Mouse (Mus musculus): ENCODE data around the gene Rhbdl3. TPM values are rescaled to one million over a fixed set of nuclear protein-coding genes. Genes with fewer than 3 reads are reported as not detected.

Gene Rhbdl3
- polyA plus RNA-seq (2015; fragmentation: Nextera tagmentation; extraction: Ambion mirVana), result 0.16 and 0.22 TPM in 2 replicates

- Histone ChIP-seq H3K9me3 (replicated peaks) (no peaks in the 10 kb centered on the region), H3K36me3 (replicated peaks) (no peaks in the 10 kb centered on the region), H3K9ac (no peak within 1 kb of the TSS), H3K4me2 (peak within 1 kb of the TSS; percentile 71), H3K4me1 (replicated peaks) (peaks cover 23% of the 10 kb centered on the region), H3K27ac (replicated peaks) (no peak within 1 kb of the TSS), H3K4me3 (replicated peaks) (peak within 1 kb of the TSS; percentile 50), H3K27me3 (peaks cover 78% of the 10 kb centered on the region)
- no peak for ATAC-seq (ENCODE audit: insufficient read depth)
- under 1% methylated on average over 70 of the region's 81 CpGs for WGBS (ENCODE audit: insufficient replicate concordance)
Measured at GRCm38 (mm10) chr11:80300551-80301315, at the start of gene Rhbdl3. Gene Rhbdl3, plus strand, starts transcription at chr11:80300912.

DNA sequence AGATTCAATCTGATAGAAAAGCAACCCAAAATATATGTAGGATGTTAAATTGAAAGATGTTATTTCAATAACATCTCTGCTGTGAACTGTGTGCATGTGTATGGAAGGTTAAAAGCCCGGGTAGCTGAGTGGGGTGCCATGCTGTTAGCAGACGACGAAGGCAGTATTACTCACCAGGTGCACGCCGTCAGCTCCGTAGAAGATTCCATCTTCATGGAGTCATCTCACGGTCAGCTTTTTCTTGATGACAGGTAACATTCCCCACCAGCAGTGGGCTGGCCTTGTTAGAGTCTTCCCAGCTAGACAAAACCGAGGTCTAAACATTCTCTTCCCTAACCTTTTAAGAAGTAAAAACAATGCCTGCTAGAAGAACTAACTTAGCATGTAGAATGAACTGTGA is 36.6 kb upstream of the Rhbdl3 start:
- H3K27me3 ChIP-seq, result no peaks in the 10 kb centered on the region
- no peaks in the 10 kb centered on the region for H3K4me1 ChIP-seq (replicated peaks)
- no peaks in the 10 kb centered on the region for H3K9me3 ChIP-seq (replicated peaks)
- no peak for ATAC-seq (ENCODE audit: insufficient read depth)
- H3K4me3 ChIP-seq (replicated peaks), result no peak overlapping the region
- H3K36me3 ChIP-seq (replicated peaks), result peaks cover 45% of the 10 kb centered on the region
- WGBS (ENCODE audit: insufficient replicate concordance), result 80% methylated on average over 8 of the region's 8 CpGs
- H3K27ac ChIP-seq (replicated peaks), result no peak overlapping the region
- no peak overlapping the region for H3K9ac ChIP-seq
- no peak overlapping the region for H3K4me2 ChIP-seq

GRCm38 (mm10) chr11:80271096-80271495 is 29.6 kb upstream of the Rhbdl3 start:
- Histone ChIP-seq H3K27ac (replicated peaks) (no peak overlapping the region), H3K4me3 (replicated peaks) (no peak overlapping the region), H3K36me3 (replicated peaks) (peaks cover 10% of the 10 kb centered on the region), H3K27me3 (no peaks in the 10 kb centered on the region), H3K4me1 (replicated peaks) (no peaks in the 10 kb centered on the region), H3K9me3 (replicated peaks) (no peaks in the 10 kb centered on the region), H3K4me2 (no peak overlapping the region), H3K9ac (no peak overlapping the region)
- WGBS (ENCODE audit: insufficient replicate concordance), result 61% methylated on average over 5 of the region's 5 CpGs
- ATAC-seq (ENCODE audit: insufficient read depth), result no peak

DNA sequence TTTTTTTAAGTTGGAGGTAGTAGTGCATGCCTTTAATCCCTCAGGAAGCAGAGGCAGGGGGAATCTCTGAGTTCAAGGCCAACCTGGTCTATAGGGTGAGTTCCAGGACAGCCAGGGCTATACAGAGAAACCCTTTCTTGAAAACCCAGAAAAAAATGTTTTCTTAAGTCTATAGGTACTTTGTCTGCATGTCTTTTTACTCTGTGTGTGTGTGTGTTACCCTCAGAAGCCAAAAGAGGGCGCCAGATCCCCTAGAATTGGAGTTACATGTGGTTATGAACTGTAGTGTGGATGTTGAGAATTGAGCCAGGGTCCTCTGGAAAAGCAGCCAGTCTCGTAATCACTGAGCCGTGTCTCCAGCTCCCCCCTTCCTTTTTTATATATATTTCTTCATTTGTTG is 25.7 kb upstream of the Rhbdl3 start:
- Histone ChIP-seq H3K9me3 (replicated peaks) (no peaks in the 10 kb centered on the region), H3K4me1 (replicated peaks) (no peaks in the 10 kb centered on the region), H3K4me3 (replicated peaks) (no peak overlapping the region), H3K36me3 (replicated peaks) (no peaks in the 10 kb centered on the region), H3K27ac (replicated peaks) (no peak overlapping the region), H3K9ac (no peak overlapping the region), H3K4me2 (no peak overlapping the region), H3K27me3 (no peaks in the 10 kb centered on the region)
- no peak for ATAC-seq (ENCODE audit: insufficient read depth)
- 56% methylated on average over 3 of the region's 3 CpGs for WGBS (ENCODE audit: insufficient replicate concordance)

GRCm38 (mm10) chr11:80278054-80278453 is 22.7 kb upstream of the Rhbdl3 start:
- WGBS (ENCODE audit: insufficient replicate concordance), result 54% methylated on average over 2 of the region's 2 CpGs
- no peak for ATAC-seq (ENCODE audit: insufficient read depth)
- Histone ChIP-seq H3K9ac (no peak overlapping the region), H3K4me1 (replicated peaks) (no peaks in the 10 kb centered on the region), H3K27me3 (no peaks in the 10 kb centered on the region), H3K27ac (replicated peaks) (no peak overlapping the region), H3K4me2 (no peak overlapping the region), H3K9me3 (replicated peaks) (no peaks in the 10 kb centered on the region), H3K4me3 (replicated peaks) (no peak overlapping the region), H3K36me3 (replicated peaks) (no peaks in the 10 kb centered on the region)

- no peak for ATAC-seq (ENCODE audit: insufficient read depth)
- no peaks in the 10 kb centered on the region for H3K36me3 ChIP-seq (replicated peaks)
Measured at GRCm38 (mm10) chr11:80283786-80284185, 16.9 kb upstream of the Rhbdl3 start.

DNA sequence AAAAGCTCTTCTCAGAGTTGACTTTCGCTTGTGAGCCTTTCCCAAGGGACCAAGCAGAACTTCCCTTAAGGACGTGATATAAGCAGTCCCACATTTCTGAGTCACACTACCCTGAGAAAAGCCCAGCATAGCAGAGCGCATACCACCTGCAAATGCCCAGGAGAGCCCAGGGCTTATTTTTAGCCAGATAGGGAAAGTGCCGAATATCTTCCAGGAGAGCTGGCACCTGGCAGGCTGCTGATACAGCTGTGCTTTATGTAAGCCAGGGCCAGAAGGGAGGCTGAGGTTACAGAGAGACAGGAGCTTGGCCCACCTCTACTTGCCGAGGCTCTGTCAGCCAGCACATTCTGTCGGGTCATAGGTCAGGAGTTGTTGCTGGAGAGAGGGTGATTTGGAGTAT is 16.1 kb upstream of the Rhbdl3 start:
- H3K9me3 ChIP-seq (replicated peaks), result no peaks in the 10 kb centered on the region
- no peak overlapping the region for H3K4me2 ChIP-seq
- H3K9ac ChIP-seq, result no peak overlapping the region
- no peak overlapping the region for H3K4me3 ChIP-seq (replicated peaks)
- ATAC-seq (ENCODE audit: insufficient read depth), result no peak
- peaks cover 5% of the 10 kb centered on the region for H3K27me3 ChIP-seq
- 42% methylated on average over 6 of the region's 6 CpGs for WGBS (ENCODE audit: insufficient replicate concordance)
- H3K27ac ChIP-seq (replicated peaks), result no peak overlapping the region
- no peaks in the 10 kb centered on the region for H3K4me1 ChIP-seq (replicated peaks)
- no peaks in the 10 kb centered on the region for H3K36me3 ChIP-seq (replicated peaks)

More at GRCm38 (mm10) chr11:80283786-80284185, 16.9 kb upstream of the Rhbdl3 start:
- H3K4me2 ChIP-seq, result no peak overlapping the region
- WGBS (ENCODE audit: insufficient replicate concordance), result 71% methylated on average over 3 of the region's 3 CpGs
- no peaks in the 10 kb centered on the region for H3K4me1 ChIP-seq (replicated peaks)
- H3K27ac ChIP-seq (replicated peaks), result no peak overlapping the region
- H3K27me3 ChIP-seq, result no peaks in the 10 kb centered on the region; the same call in 1 of the 2 replicates
- no peak overlapping the region for H3K4me3 ChIP-seq (replicated peaks)
- H3K9ac ChIP-seq, result no peak overlapping the region
- no peaks in the 10 kb centered on the region for H3K9me3 ChIP-seq (replicated peaks)

DNA sequence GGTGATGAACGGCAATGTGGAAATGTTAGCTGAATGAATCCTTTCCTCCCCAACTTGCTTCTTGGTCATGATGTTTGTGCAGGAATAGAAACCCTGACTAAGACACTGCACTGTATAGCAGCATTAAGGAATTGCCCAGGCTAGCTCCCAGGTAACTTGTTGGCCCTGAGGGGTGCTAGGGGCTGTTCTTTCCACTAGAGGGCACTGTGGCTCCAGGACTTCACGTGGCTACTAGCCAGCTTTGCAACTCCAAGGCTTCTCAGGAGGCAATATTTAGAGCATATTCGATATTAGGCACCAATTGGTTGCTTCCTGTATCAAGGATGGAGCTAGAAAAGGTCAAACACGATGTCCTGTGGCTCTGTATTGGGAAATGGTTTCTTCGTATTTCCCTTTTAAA is 13.6 kb upstream of the Rhbdl3 start:
- no peak overlapping the region for H3K27ac ChIP-seq (replicated peaks)

DNA sequence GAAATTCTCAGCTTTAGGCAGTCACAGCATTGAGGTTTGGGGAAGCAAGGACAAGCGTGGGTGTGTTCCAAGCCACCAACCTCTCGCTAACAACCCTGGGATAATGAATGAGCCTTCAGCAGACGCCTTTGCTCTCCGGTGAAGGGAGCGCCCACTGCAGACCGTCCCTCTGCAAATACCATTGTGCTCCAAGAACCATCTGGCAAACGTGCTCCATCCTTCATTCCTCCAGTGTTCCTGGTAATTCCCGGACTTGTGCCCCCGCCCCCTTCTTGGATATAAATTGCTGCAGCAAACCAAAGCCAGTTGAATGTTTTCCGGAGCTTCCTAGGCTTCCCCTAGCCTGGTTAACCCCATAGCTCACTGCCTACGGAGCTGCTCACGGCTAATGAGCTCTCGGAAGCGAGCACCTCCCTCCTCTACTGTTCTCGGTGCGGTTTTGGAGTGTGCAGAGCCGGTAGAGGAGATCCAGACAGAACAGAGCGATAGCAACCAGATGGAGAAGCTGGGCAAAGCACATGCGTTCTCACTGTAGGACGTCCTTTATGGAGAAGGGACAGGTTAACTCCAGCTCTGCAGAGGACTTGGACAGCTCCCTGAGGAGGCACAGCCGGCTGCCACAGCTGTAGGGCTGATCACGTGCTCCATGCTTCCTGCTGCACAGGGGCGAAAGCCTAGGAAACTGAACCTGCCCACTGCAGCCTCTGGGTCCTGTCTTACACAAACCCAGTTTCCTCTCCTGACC is 10.8 kb upstream of the Rhbdl3 start:
- WGBS (ENCODE audit: insufficient replicate concordance), result 1% methylated on average over 23 of the region's 23 CpGs
- Histone ChIP-seq H3K4me2 (peak overlapping the region; percentile 32), H3K4me3 (replicated peaks) (no peak overlapping the region), H3K36me3 (replicated peaks) (no peaks in the 10 kb centered on the region), H3K27me3 (peaks cover 26% of the 10 kb centered on the region), H3K9ac (no peak overlapping the region), H3K9me3 (replicated peaks) (no peaks in the 10 kb centered on the region), H3K4me1 (replicated peaks) (no peaks in the 10 kb centered on the region), H3K27ac (replicated peaks) (no peak overlapping the region)
- ATAC-seq (ENCODE audit: insufficient read depth), result no peak

More for the DNA sequence above, 13.6 kb upstream of the Rhbdl3 start:
- no peak overlapping the region for H3K4me2 ChIP-seq
- no peaks in the 10 kb centered on the region for H3K4me1 ChIP-seq (replicated peaks)
- WGBS (ENCODE audit: insufficient replicate concordance), result 12% methylated on average over 5 of the region's 5 CpGs
- H3K4me3 ChIP-seq (replicated peaks), result no peak overlapping the region
- peaks cover 17% of the 10 kb centered on the region for H3K27me3 ChIP-seq
- no peak overlapping the region for H3K9ac ChIP-seq
- ATAC-seq (ENCODE audit: insufficient read depth), result no peak
- H3K9me3 ChIP-seq (replicated peaks), result no peaks in the 10 kb centered on the region
- H3K36me3 ChIP-seq (replicated peaks), result no peaks in the 10 kb centered on the region

GRCm38 (mm10) chr11:80291004-80291403 is 9.7 kb upstream of the Rhbdl3 start:
- no peaks in the 10 kb centered on the region for H3K36me3 ChIP-seq (replicated peaks)
- H3K4me1 ChIP-seq (replicated peaks), result no peaks in the 10 kb centered on the region
- H3K9ac ChIP-seq, result no peak overlapping the region
- 59% methylated on average over 2 of the region's 2 CpGs for WGBS (ENCODE audit: insufficient replicate concordance)
- H3K4me3 ChIP-seq (replicated peaks), result no peak overlapping the region
- no peak for ATAC-seq (ENCODE audit: insufficient read depth)
- H3K9me3 ChIP-seq (replicated peaks), result no peaks in the 10 kb centered on the region
- H3K4me2 ChIP-seq, result no peak overlapping the region
- H3K27ac ChIP-seq (replicated peaks), result no peak overlapping the region
- H3K27me3 ChIP-seq, result peaks cover 37% of the 10 kb centered on the region

DNA sequence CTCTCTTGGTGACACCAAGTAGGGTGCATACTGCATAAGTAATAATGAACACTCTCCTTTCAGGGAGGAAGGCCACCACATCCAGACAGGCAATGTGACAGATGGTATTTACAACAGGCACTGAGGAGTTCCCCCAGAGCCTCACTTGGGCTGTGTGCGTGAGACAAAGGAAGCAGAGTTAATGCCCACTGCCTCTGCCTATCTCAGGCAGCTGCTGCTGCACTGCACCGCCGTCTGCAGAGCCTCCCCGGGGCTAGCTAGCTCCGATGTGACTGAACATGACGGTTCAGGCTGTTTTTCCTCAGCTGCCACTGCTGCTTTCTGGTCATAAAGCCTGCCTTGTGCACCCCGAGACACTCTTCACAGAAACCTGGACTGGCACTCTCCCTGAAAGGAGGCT is 8.2 kb upstream of the Rhbdl3 start:
- H3K9ac ChIP-seq, result no peak overlapping the region
- no peaks in the 10 kb centered on the region for H3K9me3 ChIP-seq (replicated peaks)
- H3K4me2 ChIP-seq, result no peak overlapping the region
- H3K27ac ChIP-seq (replicated peaks), result no peak overlapping the region
- no peaks in the 10 kb centered on the region for H3K4me1 ChIP-seq (replicated peaks)
- H3K27me3 ChIP-seq, result peaks cover 50% of the 10 kb centered on the region
- no peaks in the 10 kb centered on the region for H3K36me3 ChIP-seq (replicated peaks)
- H3K4me3 ChIP-seq (replicated peaks), result no peak overlapping the region
- WGBS (ENCODE audit: insufficient replicate concordance), result 48% methylated on average over 7 of the region's 7 CpGs
- no peak for ATAC-seq (ENCODE audit: insufficient read depth)
